Mouse (Mus musculus) intestine, embryonic 14.5 days (tissue): ENCODE measurements at regions not wholly inside any gene's neighbourhood (a gene's known extent, or its start where the extent isn't known, plus 50 kb on each side); places are given as distances from the start of the nearest gene placed in this dataset.

Source experiments
- ATAC-seq: fragments of 200-750 bp; cut with Nextera tagmentation; replicated peaks from 2 replicates; pipeline ENCODE4 v1.8.0; 2017; ENCODE audit warnings: low read depth, moderate number of reproducible peaks, moderate TSS enrichment, moderate library complexity; ENCODE audit not compliant: low FRiP score, low TSS enrichment
- DNase-seq: peaks from one replicate; pipeline ENCODE4 v3.0.0-alpha.2; 2018; ENCODE audit warnings: low spot score
- H3K27ac ChIP-seq: fragments of 300-500 bp; sonication (generic); 2 replicates; pipeline ENCODE4 v1.5.1; 2014; ENCODE audit warnings: low read depth, mild to moderate bottlenecking, control low read depth
- H3K27me3 ChIP-seq: fragments of 300-500 bp; sonication (generic); replicated peaks from 2 replicates; pipeline ENCODE4 v1.6.1; 2014; ENCODE audit warnings: low read length, control low read depth; ENCODE audit not compliant: control insufficient read depth, insufficient read depth
- H3K36me3 ChIP-seq: fragments of 300-500 bp; sonication (generic); 2 replicates; pipeline ENCODE4 v1.6.1; 2014; ENCODE audit warnings: low read length, control low read depth; ENCODE audit not compliant: control insufficient read depth, insufficient read depth
- H3K4me1 ChIP-seq: fragments of 300-500 bp; sonication (generic); replicated peaks from 2 replicates; pipeline ENCODE4 v1.6.1; 2014; ENCODE audit warnings: low read length, control low read depth, mixed read lengths; ENCODE audit not compliant: control insufficient read depth, insufficient read depth
- H3K4me2 ChIP-seq: fragments of 300-500 bp; sonication (generic); 2 replicates; pipeline ENCODE4 v1.6.1; 2014; ENCODE audit warnings: low read length
- H3K4me3 ChIP-seq: fragments of 300-500 bp; sonication (generic); 2 replicates; pipeline ENCODE4 v1.5.1; 2014; ENCODE audit warnings: low read depth, low read length, control low read depth, mixed read lengths
- H3K9ac ChIP-seq: fragments of 300-500 bp; sonication (generic); 2 replicates; pipeline ENCODE4 v1.6.1; 2014; ENCODE audit warnings: mild to moderate bottlenecking, low read length
- H3K9me3 ChIP-seq: fragments of 300-500 bp; sonication (generic); 2 replicates; pipeline ENCODE4 v1.6.1; 2016; ENCODE audit warnings: low read length, control low read depth; ENCODE audit not compliant: control insufficient read depth
- WGBS: fragments of 180-500 bp; shearing (Covaris S2); extraction: QIAGEN DNeasy Blood & Tissue Kit; methylation state at CpG from one replicate; pipeline ENCODE4 v1.1.7; 2014; 5-methylcytosine and 5-hydroxymethylcytosine counted together

DNA sequence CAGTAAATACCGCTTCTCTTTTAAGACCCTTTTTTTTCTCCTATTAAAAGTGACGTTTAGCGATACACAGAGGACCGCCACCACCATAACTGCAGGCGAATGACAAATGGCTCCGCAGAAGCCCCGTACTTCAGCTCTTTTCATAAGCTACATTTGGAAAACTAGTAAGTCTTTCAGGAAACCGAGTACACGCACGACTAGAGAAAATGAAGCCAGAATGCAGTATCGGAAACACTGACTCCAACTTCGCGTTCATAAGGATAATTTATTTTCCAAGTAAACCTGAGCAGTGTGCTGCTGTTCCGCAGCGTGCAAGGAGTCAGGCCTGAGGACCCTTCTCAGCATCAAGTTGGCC lies 529.2 kb upstream of the Adgrl2 start:
- Histone ChIP-seq H3K27ac (no peak overlapping the region), H3K4me2 (peak overlapping the region; percentile 94), H3K4me3 (peak overlapping the region; percentile 41), H3K36me3 (no peaks in the 10 kb centered on the region), H3K9ac (peak overlapping the region; percentile 29; the same call in 1 of the 2 replicates), H3K27me3 (peaks cover 5% of the 10 kb centered on the region), H3K9me3 (no peaks in the 10 kb centered on the region), H3K4me1 (0 out of 2 replicates have a peak, but pooled peaks cover 7% of the 10 kb centered on the region)
- no peak for DNase-seq
- no peak for ATAC-seq
- 16% methylated on average over 15 of the region's 15 CpGs for WGBS

DNA sequence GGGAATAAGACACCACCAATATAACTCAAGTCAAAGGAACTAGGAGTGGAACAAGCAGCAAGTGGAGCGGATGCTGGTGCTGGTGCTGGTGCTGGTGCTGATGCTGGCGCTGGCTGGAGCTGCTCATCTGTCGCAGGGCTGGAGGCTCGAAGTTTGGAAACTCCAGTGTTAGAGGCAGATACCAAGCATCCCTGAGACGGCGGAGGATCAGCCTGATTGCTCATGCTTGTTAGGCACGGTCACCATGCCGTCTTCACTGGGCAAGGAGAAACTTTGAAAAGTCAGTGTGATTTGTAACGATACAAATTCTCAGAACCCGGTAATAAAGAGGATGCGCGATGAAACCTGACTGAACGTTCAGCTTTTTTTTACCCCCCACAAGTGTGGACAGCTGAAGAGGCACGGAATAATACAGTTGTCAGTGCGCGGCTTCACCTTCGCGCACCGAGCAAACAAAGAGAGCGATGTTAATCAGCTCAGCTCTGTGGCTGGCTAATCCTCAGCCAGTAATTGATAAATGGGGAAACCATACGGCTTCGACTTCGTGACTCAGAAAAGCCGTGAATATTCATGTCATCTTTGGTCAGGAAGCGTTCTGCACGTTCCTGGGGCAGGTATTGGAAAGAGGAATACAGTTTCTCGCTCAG lies 528.7 kb upstream of the Adgrl2 start:
- 6% methylated on average over 27 of the region's 27 CpGs for WGBS
- Histone ChIP-seq H3K27me3 (peaks cover 5% of the 10 kb centered on the region), H3K9me3 (no peaks in the 10 kb centered on the region), H3K36me3 (no peaks in the 10 kb centered on the region), H3K4me1 (0 out of 2 replicates have a peak, but pooled peaks cover 7% of the 10 kb centered on the region), H3K27ac (no peak overlapping the region), H3K4me3 (peak overlapping the region; percentile 41), H3K9ac (peak overlapping the region; percentile 29; the same call in 1 of the 2 replicates), H3K4me2 (peak overlapping the region; percentile 94)
- DNase-seq (peak; percentile 65), ATAC-seq (0 out of 2 replicates have a peak, but pooled peaks have one; percentile 32)

GRCm38 (mm10) chr3:149517537-149517936 lies 527.2 kb upstream of the Adgrl2 start:
- 82% methylated on average over 11 of the region's 11 CpGs for WGBS
- DNase-seq (no peak), ATAC-seq (no peak)
- no peaks in the 10 kb centered on the region for H3K9me3 ChIP-seq
- H3K9ac ChIP-seq, result no peak overlapping the region
- H3K4me1 ChIP-seq, result 0 out of 2 replicates have a peak, but pooled peaks cover 7% of the 10 kb centered on the region
- no peak overlapping the region for H3K4me3 ChIP-seq
- H3K27me3 ChIP-seq, result peaks cover 5% of the 10 kb centered on the region
- no peak overlapping the region for H3K27ac ChIP-seq
- H3K4me2 ChIP-seq, result no peak overlapping the region
- no peaks in the 10 kb centered on the region for H3K36me3 ChIP-seq

DNA sequence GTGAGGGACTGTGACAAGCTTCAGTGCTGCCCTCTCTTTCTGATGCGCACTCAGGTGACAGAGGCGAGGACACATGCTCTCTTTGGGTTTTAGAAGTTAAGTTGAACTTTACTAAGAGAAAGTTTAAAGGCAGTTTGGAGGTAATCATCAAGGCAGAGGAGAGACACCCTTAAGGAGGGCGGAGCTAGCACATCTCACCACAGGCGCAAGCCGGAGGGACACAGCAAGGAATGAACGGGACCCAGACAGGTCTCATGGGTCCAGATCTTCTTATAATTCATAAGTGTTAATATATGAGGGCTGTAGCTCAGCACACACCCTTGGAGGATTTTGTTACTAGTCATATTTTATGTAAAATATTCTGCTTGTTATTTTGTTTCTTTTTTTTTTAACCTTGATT lies 518.8 kb upstream of the Adgrl2 start:
- 90% methylated on average over 6 of the region's 6 CpGs for WGBS
- Histone ChIP-seq H3K36me3 (no peaks in the 10 kb centered on the region), H3K9ac (no peak overlapping the region), H3K27ac (no peak overlapping the region), H3K27me3 (no peaks in the 10 kb centered on the region), H3K9me3 (no peaks in the 10 kb centered on the region), H3K4me3 (no peak overlapping the region), H3K4me2 (no peak overlapping the region), H3K4me1 (no peaks in the 10 kb centered on the region)
- DNase-seq (no peak), ATAC-seq (no peak)

DNA sequence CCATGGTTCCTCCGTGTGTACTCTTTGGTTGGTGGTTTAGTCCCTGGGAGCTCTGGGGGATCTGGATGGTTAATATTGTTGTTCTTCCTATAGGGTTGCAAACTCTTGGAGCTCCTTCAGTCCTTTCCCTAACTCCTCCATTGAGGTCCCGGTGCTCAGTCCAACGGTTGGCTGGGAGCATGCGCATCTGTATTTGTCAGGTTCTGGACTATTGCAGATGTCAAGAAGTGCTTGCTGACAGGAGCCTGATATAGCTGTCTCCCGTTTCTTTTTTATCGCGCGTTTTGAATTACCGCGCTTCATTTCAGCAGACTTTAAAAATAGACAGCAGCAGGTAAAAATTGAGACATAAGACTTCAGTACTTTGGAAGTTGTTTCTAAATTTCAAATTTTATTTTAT lies 518.3 kb upstream of the Adgrl2 start:
- Histone ChIP-seq H3K36me3 (no peaks in the 10 kb centered on the region), H3K27me3 (no peaks in the 10 kb centered on the region), H3K9ac (no peak overlapping the region), H3K4me1 (no peaks in the 10 kb centered on the region), H3K9me3 (no peaks in the 10 kb centered on the region), H3K27ac (no peak overlapping the region), H3K4me2 (no peak overlapping the region), H3K4me3 (no peak overlapping the region)
- ATAC-seq (no peak), DNase-seq (no peak)
- WGBS, result 88% methylated on average over 10 of the region's 10 CpGs

GRCm38 (mm10) chr3:149505692-149506091 lies 515.3 kb upstream of the Adgrl2 start:
- no peak for ATAC-seq
- Histone ChIP-seq H3K27me3 (no peaks in the 10 kb centered on the region), H3K36me3 (no peaks in the 10 kb centered on the region), H3K4me3 (no peak overlapping the region), H3K9ac (no peak overlapping the region), H3K27ac (no peak overlapping the region), H3K4me1 (no peaks in the 10 kb centered on the region), H3K4me2 (no peak overlapping the region), H3K9me3 (no peaks in the 10 kb centered on the region)
- WGBS, result 57% methylated on average over 9 of the region's 9 CpGs
- DNase-seq, result no peak

DNA sequence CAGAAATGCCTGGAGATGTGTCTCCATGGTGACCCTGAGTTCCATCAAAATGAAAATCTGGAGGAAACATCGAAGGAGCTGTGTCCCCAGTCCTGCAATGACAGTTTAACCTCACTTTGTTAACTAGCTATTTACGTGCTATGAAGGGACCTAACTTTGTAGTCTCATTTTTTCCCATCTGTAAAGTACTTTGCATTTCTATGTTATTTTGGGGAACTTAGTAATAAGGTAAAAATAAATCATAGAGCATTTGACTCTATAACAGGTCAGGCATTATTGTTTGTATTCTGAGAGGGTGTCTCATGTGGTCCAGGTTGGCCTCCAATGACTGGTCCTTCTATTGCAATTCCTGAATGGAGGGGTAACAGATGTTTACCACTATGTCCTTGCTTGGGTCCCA lies 513.6 kb upstream of the Adgrl2 start:
- Histone ChIP-seq H3K27ac (no peak overlapping the region), H3K4me3 (no peak overlapping the region), H3K9me3 (no peaks in the 10 kb centered on the region), H3K9ac (no peak overlapping the region), H3K27me3 (no peaks in the 10 kb centered on the region), H3K4me2 (no peak overlapping the region), H3K4me1 (no peaks in the 10 kb centered on the region), H3K36me3 (no peaks in the 10 kb centered on the region)
- WGBS, result 93% methylated on average over 2 of the region's 2 CpGs
- ATAC-seq, result no peak
- no peak for DNase-seq

GRCm38 (mm10) chr3:149500130-149500529 lies 509.8 kb upstream of the Adgrl2 start:
- H3K4me1 ChIP-seq, result no peaks in the 10 kb centered on the region; the same call in 1 of the 2 replicates
- no peak for ATAC-seq

GRCm38 (mm10) chr3:149498765-149499164 lies 508.4 kb upstream of the Adgrl2 start:
- Histone ChIP-seq H3K9me3 (no peaks in the 10 kb centered on the region), H3K4me1 (no peaks in the 10 kb centered on the region; the same call in 1 of the 2 replicates), H3K36me3 (no peaks in the 10 kb centered on the region), H3K4me3 (no peak overlapping the region), H3K9ac (no peak overlapping the region), H3K27me3 (no peaks in the 10 kb centered on the region), H3K4me2 (no peak overlapping the region), H3K27ac (no peak overlapping the region)
- WGBS, result 33% methylated on average over 1 of the region's 1 CpGs
- DNase-seq (no peak), ATAC-seq (no peak)

More at GRCm38 (mm10) chr3:149500130-149500529, 509.8 kb upstream of the Adgrl2 start:
- no peak for DNase-seq
- no peaks in the 10 kb centered on the region for H3K9me3 ChIP-seq
- 89% methylated on average over 3 of the region's 3 CpGs for WGBS
- H3K36me3 ChIP-seq, result no peaks in the 10 kb centered on the region
- H3K4me3 ChIP-seq, result no peak overlapping the region
- H3K9ac ChIP-seq, result no peak overlapping the region
- H3K4me2 ChIP-seq, result no peak overlapping the region
- no peaks in the 10 kb centered on the region for H3K27me3 ChIP-seq
- no peak overlapping the region for H3K27ac ChIP-seq
